Mouse (Mus musculus) thymus, postnatal 25 days (tissue): ENCODE results near the gene Idnk.

Source experiments
- DNase-seq: peaks from one replicate; pipeline ENCODE4 v3.0.0; 2022

Gene Idnk

DNA sequence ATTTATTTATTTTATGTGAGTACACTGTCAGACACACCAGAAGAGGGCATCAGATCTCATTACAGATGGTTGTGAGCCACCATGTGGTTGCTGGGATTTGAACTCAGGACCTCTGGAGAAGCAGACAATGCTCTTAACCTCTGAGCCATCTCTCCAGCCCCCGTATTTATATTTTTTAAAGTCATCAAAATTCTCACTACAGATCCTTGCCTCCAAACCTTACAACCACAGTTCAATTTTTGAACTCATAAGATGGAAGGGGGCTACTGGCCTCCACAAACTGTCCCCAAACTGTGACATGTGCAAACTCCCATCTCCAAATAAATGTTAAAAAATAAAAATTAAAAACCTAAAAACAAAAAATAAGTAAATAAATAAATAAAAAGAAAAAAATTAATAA lies 9.7 kb upstream of the Idnk start:
- no peak for DNase-seq

DNA sequence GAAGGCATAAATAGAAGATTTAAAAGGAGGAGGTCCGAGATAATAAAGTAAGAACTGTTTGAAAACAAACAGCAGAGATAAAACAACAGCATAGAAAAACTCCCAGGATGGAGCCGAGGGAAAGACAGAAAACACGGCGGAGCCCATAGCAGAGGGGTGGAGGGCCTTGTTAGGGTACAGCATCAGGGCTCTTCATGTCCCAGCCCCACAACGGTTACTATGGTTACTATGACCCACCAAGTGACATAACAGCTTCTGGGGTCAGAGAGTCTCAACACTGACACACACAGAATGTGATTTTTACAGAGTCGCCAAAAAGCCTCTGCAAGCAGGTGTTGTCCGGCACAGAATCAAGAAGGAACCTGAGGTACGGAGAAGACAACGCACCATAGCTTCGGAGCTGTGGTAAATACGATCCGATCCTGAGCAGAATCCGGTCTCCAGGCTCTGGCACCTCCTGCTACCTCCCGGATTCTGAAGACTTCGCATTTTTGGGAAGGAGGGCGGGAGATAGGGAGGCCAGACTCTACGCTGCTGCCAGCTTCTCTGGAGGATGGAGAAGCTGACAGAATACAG lies 9.1 kb upstream of the Idnk start:
- DNase-seq, result peak; percentile 43

DNA sequence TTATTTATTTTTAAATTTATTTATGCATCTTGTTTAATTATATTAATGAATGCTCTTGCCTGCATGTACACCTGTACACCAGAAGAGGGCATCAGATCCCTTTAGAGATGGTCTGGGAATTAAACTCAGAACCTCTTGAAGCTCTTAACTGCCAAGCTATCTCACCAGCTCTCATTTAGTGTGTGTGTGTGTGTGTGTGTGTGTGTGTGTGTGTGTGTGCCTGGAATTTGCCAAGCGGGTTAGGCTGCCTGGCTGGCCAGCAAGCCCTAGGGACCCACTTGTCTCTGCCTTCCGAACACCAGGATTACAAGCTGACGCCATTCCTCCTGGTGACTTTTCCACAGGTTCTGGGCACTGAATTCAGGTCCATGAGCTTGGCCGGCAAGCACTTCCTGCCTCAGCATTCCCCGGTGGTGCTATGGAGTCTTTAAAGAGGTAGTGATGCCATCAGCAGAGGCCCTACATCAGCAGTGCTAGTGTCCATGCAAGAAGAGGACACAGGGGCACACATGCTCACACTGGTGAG lies 8.4 kb upstream of the Idnk start:
- no peak for DNase-seq

DNA sequence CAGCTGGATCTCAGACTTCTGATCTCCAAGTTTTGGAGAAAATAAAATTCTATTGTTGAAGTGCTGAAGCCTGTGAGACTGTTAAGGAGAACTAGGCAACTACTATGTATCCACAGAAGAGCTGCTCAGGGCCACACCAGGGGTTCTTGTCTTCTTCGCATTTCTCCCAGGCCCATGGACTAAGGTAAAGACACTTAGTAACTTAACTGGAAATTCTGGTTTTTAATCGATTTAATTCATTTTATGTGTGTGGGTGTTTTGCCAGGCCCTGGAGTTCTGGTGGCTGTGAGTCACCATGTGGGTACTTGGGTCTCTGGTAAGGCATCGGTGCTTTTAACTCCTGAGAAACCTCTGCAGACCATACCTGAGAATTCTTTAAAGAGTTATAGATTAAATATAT lies 7.8 kb upstream of the Idnk start:
- DNase-seq, result no peak

DNA sequence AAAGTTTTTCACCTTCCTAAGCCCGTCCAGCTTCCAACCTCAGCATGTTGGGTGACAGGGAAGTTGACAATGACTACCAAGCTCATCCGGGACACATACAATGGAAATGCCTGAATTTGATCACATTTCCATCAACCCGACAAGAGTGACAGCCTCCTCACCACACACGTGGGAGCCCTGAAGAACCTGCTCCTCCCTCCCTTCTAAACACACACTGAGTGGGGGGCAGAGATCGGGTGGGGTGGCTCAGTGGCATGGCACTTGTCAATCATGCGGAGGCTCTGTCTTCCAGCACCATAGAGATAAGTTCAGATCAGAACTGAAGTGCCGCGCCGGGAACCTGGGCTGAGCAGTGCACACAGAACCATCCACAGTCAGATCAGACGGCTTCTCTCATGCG lies 7.0 kb upstream of the Idnk start:
- no peak for DNase-seq

DNA sequence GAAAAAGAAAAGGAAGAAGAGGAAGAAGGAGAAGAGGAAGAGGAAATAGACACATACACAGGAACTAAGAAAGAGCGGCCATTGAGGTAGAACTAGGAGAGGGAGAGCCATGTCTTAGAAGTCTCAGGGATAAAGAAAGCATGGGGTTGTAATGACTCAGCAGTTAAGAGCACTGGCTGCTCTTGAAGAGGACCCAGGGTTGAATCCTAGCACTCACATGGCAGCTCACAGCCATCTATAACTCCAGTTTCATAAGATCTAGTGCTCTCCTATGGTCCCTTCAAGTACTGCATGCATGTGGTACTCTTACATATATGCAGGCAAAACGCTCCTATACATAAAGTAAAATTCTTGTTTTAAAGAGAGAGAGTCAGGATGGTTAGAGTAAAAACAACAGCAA lies 1.4 kb upstream of the Idnk start:
- DNase-seq, result peak; percentile 30

DNA sequence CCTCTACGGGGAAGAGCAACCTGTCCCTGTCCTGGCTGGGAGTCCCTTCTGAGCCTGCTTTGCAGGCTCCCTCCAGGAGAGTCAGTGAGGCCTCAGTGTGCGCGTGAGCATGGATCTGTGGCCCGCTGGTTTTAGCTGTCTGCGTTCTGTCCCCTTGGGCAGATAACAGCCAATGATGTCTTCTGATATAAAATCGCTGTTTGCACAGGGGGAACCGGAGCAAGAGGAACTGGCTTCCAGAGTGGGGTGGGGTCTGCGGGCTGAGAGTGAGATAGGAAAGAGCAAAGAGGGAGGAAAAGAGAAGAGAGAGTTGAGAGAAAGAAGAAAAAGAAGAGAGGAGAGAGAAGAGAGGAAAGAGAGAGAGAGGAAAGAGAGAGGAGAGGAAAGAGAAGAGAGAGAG lies 413 bp upstream of the Idnk start:
- DNase-seq, result peak; percentile 11

DNA sequence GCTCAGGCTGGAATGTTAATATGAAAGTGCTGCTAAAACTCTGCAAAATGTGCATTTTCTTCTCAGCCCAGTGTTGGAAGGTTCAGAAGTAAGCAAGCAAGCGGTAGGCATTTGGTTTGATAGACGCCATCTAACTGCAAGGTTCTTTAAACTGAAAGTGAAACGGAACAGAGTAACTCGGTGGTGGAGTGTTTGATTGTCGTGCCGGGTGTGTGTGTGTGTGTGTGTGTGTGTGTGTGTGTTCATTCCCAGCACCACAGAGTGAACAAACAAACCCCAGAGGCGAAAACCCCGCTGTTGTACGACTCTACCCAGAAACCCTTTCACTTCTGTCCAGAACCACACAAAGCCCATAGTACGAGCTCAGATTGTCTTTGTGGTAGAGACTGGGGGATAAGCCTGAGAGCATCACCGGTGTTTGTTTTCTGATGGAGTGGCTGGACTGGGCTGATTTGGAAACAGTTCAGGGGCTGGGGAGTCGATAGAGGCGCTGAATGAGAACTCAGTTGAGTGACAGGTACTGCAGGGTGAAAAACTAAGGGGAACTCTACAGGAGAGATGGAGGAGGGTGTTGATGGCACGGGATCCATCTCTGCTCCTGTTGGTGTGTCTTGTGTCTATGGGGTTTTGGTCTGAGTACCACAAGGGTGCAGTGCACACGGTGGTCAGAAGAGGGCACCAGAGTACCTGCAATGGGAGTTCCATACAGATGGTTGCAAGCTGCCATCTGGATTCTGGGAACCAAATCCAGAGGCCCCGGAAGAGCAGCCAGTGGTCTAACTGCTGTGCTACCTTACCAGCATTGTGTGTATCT lies 857 bp downstream of the Idnk start:
- DNase-seq, result peak; percentile 89

DNA sequence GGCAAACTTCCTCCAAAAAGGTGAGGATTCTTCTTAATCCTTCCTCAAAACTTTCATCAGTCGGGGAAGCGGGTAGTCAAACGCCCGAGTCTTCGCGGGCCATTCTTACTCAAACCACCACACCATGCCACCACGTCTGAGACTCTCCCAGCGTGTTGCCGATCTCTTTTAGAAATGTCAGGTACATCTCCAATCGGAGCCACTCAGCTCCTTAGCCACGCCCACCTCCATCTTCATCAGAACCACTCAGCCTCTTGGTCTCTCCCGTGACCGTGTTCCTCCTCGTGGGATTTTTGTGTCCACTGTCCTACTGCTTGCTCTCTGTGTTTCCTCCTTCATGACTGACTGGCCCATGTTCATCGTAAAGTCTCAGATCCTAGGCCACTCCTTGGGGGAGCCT lies 3.3 kb downstream of the Idnk start:
- no peak for DNase-seq

DNA sequence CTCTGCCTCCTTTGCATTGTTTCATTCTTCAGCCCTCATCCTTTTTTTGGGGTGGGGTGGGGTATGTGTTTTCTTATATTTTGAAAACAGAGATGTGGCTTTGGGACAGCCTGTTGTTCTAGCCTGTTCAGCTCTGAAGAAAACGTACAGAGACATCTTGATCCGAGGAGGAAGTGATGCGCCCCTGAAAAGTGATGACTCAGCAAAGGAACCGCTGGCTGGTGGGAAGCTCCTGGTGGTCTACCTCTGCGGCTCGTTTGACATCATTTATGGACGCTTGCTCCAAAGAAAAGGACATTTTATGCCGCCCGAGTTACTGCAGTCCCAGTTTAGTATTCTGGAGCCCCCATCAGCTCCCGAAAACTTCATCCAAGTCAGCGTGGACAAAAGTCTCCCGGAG lies 5.9 kb downstream of the Idnk start:
- no peak for DNase-seq

DNA sequence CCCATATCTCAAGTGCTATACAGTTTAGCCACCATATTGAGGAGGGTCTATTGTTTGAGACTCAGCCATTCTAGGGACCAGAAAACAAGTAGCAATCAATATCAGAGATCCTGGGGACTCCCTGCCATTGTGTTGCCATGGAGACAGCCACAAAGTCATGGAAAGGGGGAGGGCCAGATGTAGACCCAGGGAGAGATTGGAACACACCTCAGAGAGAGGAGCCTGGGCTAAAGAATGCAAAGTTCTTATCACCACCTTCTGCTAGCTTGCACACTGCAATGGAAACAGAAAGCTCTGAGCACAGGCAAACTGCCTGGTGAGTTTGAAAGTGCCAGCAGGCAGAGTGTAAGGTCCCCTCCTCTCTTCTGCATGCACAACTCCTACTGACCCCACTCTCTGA lies 10.7 kb downstream of the Idnk start:
- DNase-seq, result no peak

DNA sequence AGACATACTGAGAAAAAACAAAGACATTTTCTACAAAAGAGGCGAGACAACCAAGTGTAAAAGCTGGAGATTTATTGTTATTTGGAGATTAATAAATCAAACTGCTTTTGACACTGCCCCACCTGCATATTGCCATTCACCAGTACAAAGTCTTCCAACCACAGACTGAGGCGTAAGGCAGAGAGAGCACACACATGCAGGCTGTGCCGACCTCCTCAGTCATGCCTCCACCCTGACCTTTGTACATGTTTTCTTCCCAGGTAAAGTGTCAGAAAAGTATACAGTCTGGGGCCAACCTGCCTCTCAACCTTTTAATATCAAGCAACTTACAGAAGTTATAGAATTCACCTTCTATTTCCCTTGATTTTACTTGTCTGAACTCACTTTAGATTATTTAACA lies 18.7 kb downstream of the Idnk start:
- no peak for DNase-seq

DNA sequence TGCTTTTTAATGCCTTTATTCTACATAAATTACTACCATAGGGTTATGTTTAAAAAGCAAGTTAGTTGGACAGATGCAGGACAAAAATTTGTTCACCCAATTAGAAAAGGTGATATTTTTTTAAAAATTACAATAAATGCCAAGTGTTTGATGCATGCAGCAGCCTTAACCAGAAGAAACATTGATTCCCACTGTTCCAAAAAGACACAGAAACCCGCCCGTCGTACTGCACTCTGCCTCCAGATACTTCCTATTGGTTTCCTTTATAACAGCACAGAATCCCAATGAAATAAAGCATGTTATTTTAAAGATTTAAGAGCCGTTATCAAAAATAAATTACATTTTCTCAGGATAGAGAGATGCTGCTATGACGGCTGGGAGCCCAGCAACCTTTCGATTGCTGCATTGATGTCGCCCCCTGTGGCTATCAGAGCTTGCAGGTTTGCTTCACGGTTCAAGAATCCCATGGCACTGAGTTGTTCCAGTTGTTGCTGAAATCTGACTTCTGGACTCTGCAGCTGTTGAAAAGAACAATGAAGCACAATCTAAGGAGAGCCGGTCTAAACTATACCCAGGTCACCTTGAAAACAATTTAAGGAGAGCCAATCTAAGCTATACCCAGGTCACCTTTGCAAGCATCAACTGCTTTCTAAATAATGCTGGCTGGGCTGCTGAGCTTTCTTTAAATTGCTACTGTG lies 20.2 kb downstream of the Idnk start:
- peak; percentile 95 for DNase-seq

DNA sequence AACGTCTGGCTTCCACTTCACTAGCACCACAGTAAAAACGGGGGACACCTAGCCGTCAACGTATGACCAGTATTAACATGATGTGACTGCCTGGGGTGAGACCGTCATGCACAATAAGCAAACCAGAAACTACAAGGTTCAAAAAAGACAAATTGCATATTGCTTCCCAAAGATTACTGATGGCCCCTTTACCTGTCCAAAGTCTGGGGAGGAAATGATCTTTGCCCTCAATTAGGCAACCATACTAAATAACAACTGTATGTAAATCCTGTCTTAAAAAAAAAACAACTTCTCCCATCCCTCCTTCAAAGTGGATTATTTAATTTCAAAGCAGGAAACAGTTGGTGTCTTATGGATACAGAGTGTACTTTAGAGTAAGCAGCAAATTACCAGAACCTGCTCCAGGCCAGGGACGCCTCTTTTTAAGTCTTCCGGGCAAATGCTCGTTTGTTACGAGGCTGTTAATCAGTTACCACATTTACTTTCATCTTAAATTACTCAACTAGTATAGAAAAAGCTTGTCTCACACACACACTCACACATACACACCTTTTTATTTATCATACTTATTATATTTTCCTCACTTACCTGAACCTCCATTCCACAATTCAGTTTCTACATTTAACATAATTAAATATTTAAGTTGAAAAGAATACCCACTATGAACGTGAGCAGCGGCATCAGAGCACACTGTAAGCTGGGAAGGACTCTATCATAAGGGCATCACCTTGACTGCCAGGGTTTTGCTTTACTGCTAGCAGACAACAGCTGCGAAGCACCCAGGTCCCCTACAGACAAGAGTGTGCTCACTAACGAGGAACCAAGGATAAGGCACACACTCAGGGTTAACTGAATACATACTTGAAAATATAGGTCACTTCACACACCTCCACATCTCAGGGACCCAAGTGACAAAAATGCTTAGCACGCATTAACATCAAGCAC lies 24.4 kb downstream of the Idnk start:
- no peak for DNase-seq

DNA sequence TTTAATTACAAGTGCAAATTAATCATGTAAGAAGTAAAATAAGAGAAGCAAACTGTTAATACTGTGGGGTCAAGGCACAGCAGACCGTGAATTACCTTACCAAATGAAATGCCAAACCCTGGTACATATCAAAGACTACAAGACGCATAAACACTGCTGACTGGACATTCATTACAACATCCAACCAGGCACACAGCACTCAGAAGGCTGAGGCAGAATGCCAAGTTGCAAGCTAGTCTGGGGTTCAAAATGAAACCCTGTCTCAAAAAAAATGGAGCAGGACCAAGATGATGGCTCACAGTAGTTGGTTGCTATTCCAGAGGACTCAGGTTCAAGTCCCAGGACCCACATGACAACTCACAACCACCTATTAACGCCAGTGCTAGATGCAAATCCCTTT lies 26.7 kb downstream of the Idnk start:
- no peak for DNase-seq

DNA sequence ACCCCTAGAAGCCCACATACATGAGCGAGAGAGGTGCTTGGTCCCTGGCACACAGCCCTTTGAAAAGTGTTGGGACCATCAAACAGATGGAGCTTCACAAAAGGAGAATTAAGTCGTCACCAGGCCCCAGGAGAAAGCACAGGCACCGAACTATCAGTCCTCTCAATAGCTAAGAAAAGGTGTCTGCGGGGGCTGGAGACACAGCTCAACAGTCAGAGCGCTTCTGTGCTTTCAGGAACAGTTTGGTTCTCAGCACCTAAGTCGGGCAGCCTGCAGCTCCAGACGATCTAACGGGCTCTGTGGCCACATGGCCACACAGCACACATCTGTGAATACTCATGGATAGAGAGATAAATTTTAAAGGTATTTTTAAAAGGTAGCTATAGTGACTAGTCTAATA lies 28.8 kb downstream of the Idnk start:
- no peak for DNase-seq

DNA sequence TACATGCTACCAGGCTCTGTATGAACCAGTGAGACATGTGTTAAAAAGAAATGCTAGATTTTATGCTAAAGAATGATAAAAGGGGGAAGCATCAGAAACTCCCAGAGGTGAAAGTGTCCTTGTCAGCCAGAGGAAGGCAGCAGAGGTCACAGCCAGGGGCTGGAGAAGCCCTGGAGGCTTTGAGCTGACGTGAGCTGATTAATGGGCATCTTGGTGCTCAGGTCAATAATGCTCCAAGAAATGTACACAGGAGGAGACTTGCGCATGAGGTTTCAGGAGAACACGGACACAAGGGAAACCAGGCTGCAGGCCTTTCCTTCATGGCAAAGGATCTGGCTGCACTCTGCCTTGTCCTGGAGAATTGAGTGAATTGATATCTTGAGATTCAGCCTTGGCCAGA lies 30.3 kb downstream of the Idnk start:
- no peak for DNase-seq

DNA sequence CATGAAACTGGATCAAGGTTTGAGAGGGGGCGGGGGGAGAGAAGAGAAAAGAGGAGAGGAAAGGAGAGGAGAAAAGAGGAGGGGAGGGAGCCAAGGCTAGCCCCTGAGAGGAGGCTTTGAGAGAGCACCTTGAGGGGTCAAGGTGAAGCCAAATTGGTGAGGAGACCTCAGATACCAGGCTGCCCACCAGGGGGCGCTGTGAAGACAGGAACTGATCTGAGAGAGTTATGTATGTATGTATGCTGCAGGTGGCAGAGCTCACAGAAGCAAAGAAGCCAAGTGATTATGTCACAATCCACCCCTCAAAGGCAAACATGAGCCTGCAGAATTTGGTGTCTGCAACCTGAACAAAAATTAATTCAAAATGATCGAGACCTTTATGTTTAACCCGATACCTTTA lies 31.0 kb downstream of the Idnk start:
- DNase-seq, result peak; percentile 91

DNA sequence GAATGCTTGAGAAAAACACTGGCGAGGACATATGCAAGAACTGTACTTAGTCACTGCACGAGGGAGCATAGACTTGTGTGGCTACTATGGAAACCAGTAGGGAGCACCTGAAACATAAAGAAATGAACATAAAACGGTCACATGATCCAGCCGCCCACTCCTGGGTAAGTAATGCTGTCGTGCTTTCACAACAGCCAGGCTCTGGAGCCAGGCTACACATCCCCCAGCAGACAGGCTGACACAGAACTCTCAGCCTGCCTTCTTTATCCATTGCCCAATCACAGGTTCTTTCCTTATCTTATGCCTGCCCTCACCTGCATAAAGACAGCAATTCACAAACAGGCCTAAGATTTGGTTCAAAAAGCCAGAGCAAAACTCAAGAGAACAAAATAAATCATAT lies 32.0 kb downstream of the Idnk start:
- no peak for DNase-seq

DNA sequence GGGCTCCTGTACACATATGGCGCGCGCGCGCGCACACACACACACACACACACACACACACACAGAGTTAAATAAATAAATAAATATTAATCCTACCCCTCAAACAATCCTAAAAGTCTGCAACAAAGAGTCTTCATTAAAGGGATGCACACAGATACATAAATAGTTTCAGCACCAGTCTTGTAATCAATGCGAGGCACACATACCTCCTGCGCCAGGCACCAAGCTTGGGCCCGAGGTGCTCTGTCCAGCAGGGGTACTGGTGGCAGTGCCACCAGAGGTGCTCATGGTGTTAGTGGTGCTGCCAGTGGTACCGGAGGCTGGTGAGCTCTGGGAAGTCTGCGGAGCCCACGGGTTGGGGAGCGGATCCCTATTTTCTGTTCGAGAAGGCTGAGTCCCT lies 34.1 kb downstream of the Idnk start:
- no peak for DNase-seq

DNA sequence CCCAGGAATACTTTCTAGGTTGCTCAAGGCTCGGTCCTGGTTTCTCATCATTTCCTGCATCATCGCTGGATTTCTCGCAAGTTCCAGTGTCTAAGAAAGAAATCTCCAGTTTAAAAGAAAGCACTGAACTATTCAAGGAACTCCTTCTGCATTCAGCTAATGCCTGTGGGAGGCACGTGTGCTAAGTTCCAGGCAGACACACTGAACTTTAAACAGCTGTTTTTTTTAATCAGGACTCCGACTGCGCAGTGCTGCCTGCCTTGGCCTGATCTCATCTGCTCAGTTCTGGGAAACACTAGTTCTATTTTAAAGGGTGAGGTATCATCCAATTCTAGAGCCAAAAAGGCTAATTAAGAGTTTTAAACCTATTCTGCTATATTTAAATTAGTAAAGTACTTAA lies 34.7 kb downstream of the Idnk start:
- no peak for DNase-seq

DNA sequence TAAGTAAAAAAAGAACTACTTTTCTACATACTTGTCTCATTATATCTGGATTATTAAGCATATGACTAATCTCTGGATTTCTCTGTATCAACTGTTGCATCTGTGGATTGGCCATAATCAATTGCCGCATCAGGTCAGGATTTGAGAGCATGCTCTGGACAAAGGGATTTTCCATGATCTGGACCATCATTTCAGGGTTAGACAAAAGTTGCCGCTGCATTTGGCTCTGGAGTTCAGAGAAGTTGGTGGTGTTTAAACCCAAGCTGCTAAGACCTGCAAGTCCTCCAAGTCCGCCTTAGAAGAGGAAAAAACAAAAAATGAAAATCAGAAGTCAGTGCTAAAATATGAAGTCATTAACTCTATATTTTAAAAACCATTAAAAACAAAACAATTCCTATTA lies 35.8 kb downstream of the Idnk start:
- no peak for DNase-seq

DNA sequence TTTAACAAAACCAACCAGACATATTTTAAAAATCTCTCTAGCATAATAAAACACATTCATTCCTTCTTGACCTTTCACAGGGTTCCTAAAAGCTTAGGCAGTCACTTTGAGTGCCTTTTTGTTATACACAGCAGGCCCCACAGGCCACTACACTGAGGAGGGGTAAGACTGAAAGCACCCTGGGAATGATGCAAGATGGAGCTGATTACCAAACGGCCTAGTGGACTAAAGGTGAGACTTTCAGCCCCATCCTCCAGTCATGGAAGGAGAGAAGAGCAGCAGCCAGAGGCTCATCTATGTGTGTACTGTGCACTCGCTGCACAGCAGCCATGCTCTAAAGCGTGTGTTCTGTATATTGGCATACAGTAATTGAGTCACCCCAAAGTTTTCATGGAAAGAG lies 37.5 kb downstream of the Idnk start:
- DNase-seq, result no peak
